Mouse (Mus musculus) mouse trophoblast stem cell (cell line): ENCODE data around the gene Sdk2.

Source experiments
- in situ Hi-C, 2 experiments: fragments of 300-500 bp; cut with MseI, MboI; formaldehyde crosslinking; loops; 2 replicates in 1 of 2; 3 replicates in 1 of 2; pipeline ENCODE4 v1.15.1; 2025

The Sdk2 gene

DNA sequence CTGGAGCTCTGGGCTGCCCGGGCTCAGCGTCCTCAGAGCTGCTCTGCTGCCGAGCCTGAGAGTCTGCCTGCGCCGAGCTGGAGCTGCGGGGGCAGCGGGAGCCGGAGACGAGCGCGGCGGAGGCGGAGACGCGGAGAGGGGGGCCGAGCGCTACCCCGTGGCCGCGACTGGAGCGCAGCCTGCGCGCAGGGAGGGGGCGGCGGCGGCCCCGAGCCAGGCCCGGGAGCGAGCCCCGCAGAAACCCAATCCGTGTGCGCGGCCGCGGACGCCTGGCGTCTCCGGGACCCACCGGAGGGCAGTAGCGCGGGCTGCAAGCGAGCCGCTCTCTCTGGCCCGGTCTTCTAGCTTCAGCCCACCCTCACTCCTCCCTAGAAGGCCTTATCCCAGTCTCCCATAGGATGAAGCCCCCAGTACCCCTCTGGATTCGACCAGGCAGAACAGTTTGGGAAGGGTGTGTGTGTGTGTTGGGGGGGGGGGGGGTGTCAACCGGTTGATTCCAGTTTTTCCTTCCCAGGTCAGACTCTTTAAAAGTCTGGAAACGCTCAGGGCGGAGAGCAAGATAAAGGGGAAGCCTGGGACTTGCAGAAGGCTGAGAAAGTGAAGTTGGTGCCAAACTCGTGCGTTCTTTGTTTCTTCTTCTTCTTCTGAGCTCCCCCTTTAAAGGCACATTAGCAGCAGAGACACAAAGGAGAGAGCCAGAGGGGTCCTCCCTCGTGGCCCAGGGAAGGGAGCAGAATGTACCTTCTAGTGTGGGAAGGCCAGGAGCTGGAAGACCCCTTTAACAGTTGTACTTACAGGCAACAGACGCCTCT is at the start of gene Sdk2:
Gene Sdk2, minus strand, starts transcription at position 96 of the 812 bp plus-strand sequence.
- in situ Hi-C loops, result no loop called here

DNA sequence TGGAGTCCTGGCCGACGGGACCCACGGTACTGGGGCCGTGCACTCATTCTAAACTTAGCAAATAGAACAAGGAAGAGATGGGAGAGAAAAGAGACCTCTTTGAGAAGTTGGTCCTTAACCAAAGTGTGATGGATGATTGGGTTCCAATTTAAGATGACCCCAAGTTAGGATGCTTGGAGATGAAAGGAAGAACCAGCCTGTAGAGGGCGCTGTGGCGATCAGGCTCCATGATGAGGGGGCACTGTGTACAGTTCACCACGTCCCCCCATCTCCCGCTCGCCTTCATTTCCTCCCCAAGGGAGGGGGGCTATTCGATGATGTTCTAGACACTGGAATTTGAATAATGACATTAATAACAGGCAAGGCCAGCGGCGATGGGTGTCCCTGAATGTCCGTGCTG is 48.2 kb upstream of the Sdk2 start:
- in situ Hi-C loops, result no loop called here

DNA sequence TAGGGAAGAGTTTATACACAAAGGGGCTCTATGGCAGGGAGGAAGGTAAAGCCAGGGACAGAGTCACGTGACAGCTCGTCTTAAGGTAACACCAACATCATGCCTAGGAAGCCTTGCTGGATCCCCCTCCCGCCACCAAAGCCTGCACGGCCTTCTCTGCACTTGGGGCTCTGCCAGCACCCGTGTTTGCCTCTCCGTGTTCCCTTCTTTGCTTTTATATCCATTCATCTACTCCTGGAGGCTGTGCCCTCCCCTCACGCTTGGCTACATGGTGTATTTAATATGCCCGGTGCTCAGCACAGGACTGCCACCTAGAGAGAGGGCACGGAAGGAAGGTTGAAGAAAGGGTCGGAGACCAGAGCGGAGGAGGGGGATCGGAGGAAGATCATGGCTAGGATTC is 47.8 kb upstream of the Sdk2 start:
- in situ Hi-C loops, result no loop called here

DNA sequence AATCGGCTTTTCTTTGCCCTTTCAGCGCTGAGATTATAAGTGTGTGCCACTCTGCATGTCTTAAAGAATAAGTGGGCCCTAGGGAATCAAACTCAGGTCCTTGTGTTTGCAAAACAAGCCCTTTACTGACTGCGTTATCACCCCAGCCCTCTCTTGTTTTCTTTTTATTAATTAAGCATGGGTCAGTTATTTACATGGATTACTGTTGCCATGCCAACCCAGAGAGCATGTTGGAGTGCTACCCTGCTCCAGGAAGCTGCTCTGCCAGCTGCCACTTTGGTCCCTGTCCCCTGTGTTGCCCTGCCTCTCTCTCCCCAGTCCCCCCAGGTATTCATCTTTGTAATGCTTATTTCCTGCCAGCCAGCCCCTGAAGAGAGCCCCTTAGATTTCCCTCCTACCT is 44.0 kb upstream of the Sdk2 start:
- in situ Hi-C loops, result no loop called here

DNA sequence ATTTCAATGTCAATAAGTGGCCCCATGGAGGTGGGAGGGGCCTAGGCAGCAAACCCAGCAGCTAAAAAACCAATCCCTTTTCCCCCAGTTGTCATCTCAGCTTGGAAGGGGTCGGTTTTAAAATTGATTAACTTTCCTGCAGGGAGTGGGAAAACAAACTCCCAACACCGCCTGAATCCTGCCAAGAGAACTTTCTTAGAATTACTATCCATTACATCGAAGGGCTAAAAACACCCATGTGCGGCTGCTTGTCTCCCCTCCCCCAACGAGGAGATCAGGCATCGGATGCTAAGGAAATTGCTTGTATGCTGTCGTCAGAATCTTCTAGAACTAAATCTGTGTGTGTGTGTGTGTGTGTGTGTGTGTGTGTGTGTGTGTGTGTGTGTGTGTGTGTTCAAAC is 26.8 kb upstream of the Sdk2 start:
- in situ Hi-C loops, result no loop called here

DNA sequence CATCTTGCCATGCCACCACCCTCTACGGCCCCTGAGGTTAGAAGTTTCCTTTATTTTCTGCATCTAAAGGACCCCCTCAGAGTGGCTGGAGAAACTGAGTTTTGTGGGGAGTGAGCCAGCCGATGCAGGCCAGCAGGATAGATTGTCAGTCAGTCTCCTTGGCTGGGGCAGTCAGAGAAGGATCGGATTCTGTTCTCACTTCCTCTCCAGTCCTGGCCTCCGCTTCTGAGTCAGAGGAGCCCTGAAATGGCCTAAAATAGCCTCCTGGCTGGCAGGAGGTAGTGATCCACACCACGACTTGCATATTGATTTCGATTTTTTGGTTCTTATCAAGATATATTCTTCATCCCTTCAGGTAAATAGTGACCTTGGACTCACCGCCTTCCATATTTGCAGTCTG is 26.3 kb upstream of the Sdk2 start:
- in situ Hi-C loops, result no loop called here

DNA sequence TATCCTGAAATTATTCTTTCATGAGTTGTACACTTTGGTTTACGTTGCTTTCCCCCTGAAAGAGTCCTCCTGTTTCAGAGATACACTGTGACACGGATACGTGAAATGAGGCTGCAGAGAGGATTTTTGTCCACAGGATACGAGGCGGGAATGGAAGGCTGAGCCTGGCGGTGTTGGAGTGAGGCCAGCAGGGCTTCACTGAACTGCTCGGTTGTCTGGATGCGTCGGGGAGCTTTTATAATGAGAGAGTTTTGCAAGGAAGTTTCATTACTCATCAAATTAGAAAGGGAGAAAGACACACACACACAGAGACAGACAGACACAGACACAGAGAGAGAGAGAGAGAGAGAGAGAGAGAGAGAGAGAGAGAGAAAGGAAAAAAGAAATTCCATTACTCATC is 13.8 kb upstream of the Sdk2 start:
- in situ Hi-C loops, result no loop called here

DNA sequence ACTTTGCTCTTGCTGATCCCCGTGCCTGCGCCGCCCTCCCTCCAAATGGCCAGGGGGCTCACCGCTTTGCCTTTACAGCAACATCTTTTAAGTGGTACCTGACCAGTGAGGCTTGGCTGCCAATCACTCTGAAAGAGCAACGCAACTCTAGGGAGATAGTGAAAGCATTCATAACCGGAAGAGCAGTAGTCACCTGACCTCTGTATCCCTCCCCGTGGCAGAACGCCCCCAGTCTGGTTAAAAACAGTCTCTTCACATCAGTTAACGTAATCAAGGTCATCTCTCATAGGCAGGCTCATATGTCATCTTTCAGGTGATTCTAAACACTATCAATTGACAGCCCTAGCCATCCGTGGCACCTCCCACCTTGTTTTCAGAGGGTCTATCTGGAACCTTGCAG is 5.8 kb upstream of the Sdk2 start:
- in situ Hi-C loops, result no loop called here

DNA sequence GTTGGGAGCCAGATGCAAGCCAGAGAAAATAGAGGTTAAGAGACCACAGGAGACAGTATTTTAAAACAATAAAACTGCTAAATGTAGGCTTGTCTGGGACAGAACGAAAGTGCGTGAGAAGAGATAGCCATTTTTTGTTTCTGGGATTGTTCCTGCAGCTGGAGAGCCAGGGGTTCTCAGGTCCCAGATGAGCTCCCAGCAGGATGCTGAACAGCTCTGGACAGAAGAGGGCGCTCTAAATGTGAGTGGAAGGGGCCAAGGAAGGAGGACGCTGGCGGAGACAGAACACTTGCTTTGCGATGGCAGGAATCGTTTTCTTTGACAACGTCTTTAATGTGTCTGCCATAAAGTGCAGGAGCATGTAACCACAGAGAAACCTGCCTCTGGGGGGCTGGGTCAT is 5.2 kb upstream of the Sdk2 start:
- in situ Hi-C loops, result no loop called here

DNA sequence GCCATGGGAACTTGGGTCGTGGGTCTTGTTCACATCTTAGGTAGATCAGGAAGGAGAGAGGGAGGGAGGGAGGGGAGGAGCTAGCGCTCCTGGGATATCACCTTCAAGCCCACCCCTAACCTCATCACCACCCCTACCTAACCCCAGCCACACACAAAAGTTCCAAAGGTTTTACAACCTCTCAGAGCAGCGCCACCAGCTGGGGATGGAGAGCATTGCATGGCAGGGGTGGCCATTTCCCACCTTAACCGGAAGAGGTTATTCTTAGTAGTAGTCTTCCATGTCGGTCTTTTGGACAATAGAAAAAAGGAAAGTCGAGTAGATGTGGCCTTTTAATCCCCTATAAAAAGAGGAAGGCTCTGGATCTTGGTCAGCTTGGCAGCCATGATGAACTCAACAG is 4.0 kb upstream of the Sdk2 start:
- in situ Hi-C loops, result no loop called here

DNA sequence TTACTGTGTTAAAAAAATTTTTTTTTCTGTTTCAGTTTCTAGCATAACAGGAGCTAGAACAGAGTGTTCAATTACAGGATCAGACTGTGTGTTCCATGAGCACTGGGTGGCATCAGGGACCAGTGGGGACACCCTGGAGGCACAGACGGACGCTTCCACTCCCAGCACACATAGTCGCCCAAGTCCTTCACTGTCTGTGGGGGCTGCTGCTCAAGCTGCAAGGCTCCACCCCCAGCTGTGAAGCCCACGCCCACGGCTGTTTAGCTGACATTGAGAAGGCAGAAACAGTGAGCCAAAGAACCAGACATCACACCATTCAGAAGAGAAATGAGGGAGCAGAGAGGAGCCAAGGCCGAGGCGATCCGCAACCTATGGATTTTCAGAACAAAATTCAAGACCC is 3.3 kb upstream of the Sdk2 start:
- in situ Hi-C loops, result no loop called here

DNA sequence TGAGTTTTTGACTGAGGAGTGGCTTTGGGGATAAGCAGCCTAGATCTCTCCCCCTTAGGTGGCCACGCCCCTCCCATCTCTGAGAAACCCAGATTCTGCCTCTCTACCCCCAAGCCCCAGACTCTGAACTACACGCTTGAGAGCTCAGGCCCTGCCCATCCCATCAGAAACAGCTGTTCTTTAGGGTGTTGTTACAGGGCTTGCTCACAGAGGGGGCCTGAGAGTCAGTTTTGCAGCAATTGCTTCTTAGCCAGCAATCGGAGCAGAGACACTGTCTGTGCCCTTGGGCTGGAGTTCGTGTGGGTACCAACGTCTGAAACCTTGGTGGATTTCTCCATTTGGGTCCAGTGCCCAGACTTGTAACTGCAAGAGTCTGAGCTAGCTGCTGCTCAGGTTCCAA is 1.5 kb upstream of the Sdk2 start:
- in situ Hi-C loops, result no loop called here

DNA sequence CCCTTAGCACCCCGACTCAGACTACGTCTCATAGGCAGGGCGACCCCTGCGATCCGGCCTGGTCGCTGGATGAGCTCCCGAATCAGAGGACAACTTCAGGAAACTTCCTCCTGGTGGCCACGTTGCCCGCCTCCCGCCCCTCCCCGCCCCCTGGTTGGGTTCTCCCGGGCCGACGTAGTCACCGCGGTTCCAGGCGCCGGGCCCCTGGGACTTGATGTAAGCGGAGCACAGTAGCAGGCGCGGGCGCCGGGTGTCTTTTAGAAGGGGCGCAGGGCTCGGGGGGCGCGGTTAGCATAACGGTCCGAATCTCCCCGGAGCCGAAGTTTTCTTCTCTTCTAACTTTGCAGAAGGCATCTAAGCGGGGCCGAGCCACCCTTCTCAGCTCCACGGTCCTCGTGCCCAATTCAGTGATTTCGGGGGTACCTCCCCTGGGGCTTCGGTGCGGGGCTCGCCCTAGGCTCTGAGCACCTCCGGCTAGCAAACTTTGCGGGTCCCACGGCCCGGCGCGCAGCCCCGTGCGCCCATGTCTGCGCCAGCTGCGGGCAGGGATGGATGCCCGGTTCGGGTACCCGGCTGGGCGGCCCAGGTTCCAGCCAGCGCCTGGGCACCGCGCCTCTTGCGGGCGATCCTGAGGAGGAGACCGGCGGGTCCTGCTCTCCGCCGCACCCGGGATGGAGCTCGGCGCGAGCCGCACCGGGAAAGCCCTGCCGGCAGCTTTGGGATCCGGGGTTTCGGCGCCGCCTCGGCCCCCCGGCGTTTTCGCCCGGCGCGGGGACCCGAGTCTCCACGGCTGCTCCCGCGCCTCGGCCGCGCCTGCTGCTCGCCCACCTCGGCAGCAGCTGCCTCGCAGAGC is 522 bp downstream of the Sdk2 start:
- in situ Hi-C loops, result no loop called here

DNA sequence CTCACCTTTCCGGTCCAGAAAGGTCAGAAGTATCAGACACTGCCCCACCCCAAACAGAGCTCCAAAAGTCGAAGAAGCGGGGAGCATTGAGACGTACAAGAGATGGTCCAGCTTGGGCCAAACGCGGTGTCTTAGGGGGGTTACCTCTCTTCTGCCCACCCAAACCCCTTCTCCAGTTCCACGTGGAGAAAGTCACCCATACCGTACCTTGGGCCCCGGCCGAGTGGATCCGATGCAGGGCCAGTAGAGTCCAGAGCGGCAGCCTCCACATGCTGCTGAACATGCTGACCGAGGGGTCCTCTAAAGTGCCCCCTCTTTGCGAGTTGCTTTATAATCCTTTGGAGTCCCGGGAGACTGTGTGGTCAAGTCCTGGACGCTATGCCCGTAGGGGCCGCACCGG is 1.2 kb downstream of the Sdk2 start:
- in situ Hi-C loops, result no loop called here

DNA sequence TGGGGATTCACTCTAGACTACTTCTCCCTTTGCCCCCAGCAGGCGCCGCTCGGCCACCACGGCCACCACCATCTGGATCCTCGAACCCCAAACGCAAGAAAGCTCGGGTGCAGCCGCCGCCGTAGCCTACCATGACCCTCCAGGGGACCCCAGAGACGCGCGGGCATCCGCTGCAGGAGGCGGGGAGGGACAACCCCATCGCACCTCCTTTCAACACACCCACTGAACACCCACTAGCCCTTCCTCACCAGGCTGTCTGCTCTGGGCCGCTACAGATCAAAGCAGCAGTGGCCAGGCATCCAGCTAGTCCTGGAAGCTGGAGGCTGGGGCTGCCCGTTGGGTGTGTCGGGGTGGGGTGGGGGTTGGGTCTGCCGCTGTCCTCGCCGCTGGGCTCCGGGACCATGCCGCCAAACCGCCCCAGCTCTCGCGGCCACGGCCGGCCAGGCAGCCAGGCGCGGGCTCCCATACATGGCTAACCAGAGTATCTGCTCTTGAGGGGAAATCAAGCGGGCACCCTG is 1.9 kb downstream of the Sdk2 start:
- in situ Hi-C loops, result no loop called here

DNA sequence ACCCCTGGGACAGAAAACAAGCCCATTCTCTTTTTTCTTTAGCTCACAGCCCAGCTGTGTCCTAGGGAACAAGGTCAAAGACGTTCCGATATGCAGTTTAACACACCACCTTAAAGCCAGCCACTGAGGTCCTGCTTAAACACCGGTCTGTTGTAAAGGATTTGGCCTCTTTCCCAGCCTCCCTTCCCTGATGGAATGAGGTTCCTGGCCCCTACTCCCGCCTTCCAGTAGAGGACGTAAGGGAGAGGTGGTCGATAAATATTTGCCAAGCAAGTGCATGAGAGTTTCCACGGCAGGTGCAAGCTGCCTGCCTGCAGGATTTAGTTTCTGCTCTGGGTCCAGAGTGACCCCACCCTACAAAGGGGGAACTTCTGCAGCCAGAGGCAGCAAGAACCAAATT is 4.9 kb downstream of the Sdk2 start:
- in situ Hi-C loops, result no loop called here

DNA sequence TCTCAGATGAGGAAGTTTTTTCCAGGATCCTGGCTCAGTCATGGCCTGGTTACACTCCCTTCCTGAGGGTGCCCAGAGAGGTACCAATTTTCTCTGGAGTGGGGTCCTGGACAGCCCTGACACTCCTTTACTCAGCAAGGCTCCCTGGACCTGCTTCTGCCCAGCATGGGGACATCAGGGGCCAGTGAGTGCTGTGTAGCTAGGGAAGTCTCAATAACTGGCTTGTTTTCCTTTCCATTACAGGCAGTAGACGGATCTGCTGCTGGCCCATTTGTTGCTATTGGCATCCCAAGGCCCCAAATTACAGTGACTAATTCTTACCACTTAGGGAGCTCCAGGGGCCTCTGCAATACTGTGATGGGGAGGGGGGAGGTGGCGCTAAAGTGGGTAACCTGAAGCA is 5.6 kb downstream of the Sdk2 start:
- in situ Hi-C loops, result no loop called here

DNA sequence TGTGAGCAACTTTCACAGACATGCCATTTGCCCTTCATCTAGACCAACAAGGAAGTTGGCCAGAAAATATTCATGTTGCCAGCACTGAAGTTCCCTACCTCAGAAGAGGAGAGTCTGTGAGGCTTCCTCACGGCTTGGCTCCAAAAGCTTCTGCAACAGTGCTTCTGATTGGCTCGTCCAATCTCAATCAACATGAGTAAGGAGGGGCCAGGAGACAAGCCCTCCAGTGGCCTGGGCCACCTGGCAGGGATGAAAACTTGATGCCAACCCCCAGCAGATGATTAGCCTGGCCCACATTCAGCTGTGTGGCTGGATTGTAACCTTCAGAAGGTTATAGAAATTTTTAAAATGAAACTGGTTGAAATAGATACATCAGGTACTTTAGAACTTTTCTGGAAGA is 10.5 kb downstream of the Sdk2 start:
- in situ Hi-C loops, result no loop called here

DNA sequence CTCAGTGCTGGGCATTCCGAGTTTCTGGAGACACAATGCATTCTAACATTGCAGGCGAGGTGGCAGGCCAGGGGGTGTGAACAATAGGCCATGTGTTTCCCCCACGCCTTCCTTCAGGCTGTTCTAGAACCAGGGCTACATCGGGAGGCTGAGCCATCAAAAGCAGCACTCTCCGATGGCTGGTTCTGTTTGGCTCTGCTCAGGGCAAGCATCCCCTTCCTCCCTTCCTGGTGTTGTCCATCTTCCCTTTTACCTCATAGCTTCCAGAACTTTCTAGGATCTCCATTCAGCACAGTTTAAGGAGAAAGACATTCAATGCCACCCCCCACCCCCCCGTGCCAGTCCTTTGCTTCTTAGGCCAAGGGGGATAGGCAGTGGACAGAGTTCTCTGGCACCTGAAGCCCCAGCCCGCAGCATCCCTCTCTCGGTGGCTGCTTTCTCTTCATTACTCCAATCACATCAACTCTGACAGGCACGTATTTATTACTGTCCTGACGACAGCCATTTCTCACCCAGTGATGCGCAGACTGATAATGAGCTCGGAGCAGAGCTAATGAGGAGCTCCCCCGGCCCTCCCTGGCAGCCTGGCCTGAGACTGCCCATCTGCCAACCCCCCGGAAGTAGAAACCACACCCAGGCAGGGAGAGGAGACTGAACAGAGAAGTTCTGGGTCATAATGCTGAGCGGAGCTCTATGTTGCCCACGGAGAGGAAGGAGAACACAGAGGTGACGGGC is 12.1 kb downstream of the Sdk2 start:
- in situ Hi-C loops, result no loop called here

DNA sequence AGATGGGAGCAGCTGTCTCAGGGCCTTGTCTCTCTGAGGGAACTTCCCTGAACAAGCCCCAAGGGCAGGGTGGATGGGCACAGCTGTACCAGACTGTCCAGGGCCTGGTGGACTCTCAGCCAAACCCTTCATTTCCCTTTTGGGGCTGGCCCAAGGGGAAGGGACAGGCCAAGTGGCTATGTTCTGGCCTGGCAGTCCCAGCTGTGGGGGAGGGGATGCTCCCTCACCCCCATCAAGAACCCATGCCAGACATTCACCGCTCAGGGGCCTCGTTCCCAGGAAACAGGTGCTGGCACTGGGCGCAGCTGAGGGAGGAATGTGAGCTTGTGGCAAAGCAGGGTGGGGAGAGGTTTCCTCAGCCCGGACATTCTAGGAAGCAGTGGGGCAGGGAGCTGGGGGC is 15.5 kb downstream of the Sdk2 start:
- in situ Hi-C loops, result no loop called here

DNA sequence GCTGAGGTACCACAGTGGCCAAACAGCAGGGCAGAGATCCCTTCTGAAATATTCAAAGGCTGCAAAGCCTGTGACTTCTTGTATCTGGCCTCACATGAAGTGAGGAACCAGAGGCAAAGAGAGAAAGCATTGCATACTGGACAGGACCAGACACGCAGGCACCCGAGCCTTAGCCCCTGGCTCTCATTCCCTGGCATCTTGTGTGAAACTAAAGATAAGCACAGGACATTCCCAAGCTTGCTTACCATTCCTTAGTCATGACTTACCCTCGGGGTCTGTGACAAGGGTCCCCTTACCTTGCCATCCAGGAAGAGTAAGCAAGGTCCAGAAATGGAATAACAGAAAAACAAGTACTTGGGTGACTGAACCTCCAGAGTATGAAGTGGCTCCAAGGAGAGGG is 16.3 kb downstream of the Sdk2 start:
- in situ Hi-C loops, result no loop called here

DNA sequence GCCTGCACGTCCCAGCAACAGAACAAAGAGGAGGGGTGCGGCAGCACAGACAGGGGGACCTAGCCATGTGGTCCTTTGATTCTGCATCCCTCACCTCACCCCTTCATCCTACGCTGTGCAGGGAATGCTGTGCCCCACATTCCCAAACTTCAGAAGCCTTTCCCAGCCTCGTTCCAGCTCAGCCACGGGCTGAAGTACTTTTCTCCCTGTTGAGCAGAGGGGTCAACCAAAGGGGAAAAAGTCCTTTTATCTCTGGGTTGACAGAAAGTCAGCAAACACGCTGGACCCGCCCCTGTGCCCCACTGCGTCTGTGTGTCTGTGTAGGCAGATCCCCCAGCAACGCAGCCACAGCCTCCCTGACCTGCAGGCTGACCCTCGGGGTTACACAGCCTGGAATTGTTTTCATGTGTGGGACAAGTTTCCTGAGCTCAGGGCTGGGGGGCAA is 18.9 kb downstream of the Sdk2 start:
- in situ Hi-C loops, result no loop called here
